Mouse (Mus musculus) heart, adult 2 months (tissue): ENCODE measurements at regions not wholly inside any gene's neighbourhood (a gene's known extent, or its start where the extent isn't known, plus 50 kb on each side); places are given as distances from the start of the nearest gene placed in this dataset.

Source experiments
- DNase-seq, 2 experiments: peaks; one replicate each; pipeline ENCODE4 v3.0.0; 2021
- H3K27ac ChIP-seq: fragments of 200-600 bp; 2 replicates; pipeline ENCODE4 v1.8.1; 2022
- H3K27me3 ChIP-seq: fragments of 200-500 bp; 2 replicates; pipeline ENCODE4 v1.6.1; 2012; ENCODE audit warnings: mild to moderate bottlenecking, low read length, inconsistent platforms, mixed read lengths; ENCODE audit not compliant: control insufficient read depth, insufficient read depth
- H3K36me3 ChIP-seq: fragments of 200-500 bp; 2 replicates; pipeline ENCODE4 v1.6.1; 2012; ENCODE audit warnings: low read length, inconsistent platforms; ENCODE audit not compliant: control insufficient read depth, insufficient read depth
- H3K4me1 ChIP-seq: fragments of 200-500 bp; 2 replicates; pipeline ENCODE4 v1.6.1; 2011; ENCODE audit warnings: low read length; ENCODE audit not compliant: control insufficient read depth, insufficient read depth
- H3K4me3 ChIP-seq: fragments of 200-600 bp; 2 replicates; pipeline ENCODE4 v1.8.1; 2022
- H3K79me2 ChIP-seq: fragments of 200-500 bp; replicated peaks from 2 replicates; pipeline ENCODE4 v1.6.1; 2012; ENCODE audit warnings: mild to moderate bottlenecking, inconsistent platforms, low read length, moderate library complexity, mixed read lengths; ENCODE audit not compliant: control insufficient read depth, insufficient read depth
- H3K9ac ChIP-seq: fragments of 200-500 bp; 2 replicates; pipeline ENCODE4 v1.6.1; 2012; ENCODE audit warnings: low read depth, mild to moderate bottlenecking, control low read depth, inconsistent platforms, low read length, mixed read lengths
- CTCF ChIP-seq: fragments of 200-600 bp; IDR thresholded peaks from 2 replicates; pipeline ENCODE4 v1.8.1; 2022; ENCODE audit warnings: antibody characterized with exemption, mild to moderate bottlenecking, moderate library complexity
- EP300 ChIP-seq: fragments of 200-500 bp; IDR thresholded peaks from 2 replicates; pipeline ENCODE4 v1.6.1; 2011; ENCODE audit warnings: low read depth, low read length, control low read depth; ENCODE audit not compliant: insufficient read depth
- POLR2A ChIP-seq: fragments of 200-500 bp; IDR thresholded peaks from 2 replicates; pipeline ENCODE4 v1.6.1; 2011; ENCODE audit warnings: mild to moderate bottlenecking, low read depth, low read length, control low read depth; ENCODE audit not compliant: insufficient read depth
- WGBS: fragments of 180-500 bp; shearing (Covaris S2); methylation state at CpG from one replicate; pipeline ENCODE4 v1.1.7; 2018; 5-methylcytosine and 5-hydroxymethylcytosine counted together
- intact Hi-C: fragments of 180-260 bp; cut with DNase I; formaldehyde crosslinking; loops from one replicate; pipeline ENCODE4 v1.15.1; 2025

DNA sequence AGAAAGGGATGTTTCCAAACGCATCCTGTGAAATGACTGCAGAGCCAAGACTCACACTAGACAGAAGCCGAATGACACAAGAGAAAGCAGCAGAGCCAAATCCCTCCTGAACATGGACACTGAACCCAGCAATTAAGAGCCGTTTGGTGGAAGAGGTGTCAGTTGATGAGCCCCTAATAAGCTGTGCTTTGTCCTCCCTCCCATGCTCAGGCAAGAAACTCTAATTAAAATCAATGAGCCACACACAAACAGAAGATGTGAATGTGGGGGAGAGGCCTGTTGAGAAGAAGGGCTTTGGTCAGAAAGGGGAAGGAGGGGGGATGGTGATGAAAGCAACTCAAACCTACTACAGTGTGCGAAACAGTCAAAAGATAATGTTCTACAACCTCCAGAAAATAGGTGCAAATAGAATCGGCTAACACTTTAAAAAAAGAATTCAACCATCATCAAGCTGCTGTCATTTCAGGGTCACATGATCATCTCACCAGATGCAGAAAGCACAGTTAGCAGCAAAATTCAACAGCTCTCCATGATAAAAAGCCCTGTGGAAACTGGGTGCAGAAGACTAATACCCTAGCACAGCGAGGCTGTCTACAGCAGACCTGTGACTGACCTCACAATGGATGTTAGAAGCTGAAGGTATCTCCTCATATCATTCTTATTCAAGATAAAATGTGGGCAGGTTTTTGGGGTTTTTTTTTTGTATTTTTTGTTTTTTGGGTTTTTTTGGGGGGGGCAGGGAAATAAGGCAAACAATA is 153.2 kb upstream of the Gm15217 start:
- Histone ChIP-seq H3K27me3 (no peaks in the 10 kb centered on the region), H3K4me1 (no peaks in the 10 kb centered on the region), H3K27ac (no peak overlapping the region), H3K9ac (no peak overlapping the region), H3K4me3 (no peak overlapping the region), H3K79me2 (no peaks in the 10 kb centered on the region), H3K36me3 (no peaks in the 10 kb centered on the region)
- 63% methylated on average over 6 of the region's 6 CpGs for WGBS
- no peak for TF ChIP-seq POLR2A
- no peak for TF ChIP-seq CTCF
- no peak for TF ChIP-seq EP300
- DNase-seq: no peak
- intact Hi-C loops: no loop called here

DNA sequence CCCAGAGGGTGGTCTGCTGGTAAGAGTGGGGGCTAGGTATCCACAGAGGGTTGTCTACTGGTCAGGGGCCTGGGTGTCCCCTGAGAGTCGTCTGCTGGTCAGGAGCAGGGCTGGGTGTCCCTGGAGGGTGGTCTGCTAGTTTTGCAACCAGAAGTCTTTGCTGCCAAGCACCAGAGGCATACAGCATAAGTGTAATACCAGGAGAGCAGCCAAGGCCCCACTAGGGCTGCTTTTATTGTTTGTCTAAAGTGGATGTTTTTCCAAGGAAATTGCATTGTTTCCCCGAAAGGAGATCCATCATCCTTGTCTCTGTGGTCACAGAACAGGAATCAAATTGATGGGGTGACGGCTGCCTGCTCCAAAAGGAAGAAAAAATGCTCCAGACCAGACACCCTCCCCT is 145.2 kb upstream of the Gm15217 start:
- TF ChIP-seq POLR2A (no peak), CTCF (no peak), EP300 (no peak)

DNA sequence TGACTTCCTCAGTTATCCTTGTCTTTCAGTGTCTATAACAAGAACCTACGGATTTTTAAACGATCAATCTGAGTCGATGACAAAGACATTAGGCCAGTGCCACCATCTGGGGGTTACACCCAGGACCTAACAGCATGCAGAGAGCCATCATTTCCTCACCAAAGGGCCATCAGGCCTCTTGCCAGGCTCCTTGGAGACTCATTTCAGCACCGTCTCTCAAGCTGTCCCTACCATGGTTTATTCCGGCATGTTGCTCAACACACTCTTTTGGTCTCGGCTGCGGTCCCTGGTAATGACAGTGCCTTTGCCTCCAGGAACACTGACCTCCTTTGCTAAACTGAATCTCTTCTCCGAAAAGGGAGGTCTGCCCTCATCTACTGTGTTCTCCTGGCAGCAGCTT is 144.4 kb upstream of the Gm15217 start:
- H3K36me3 ChIP-seq: no peaks in the 10 kb centered on the region
- H3K4me1 ChIP-seq: no peaks in the 10 kb centered on the region
- H3K27ac ChIP-seq: no peak overlapping the region
- TF ChIP-seq EP300 (no peak), POLR2A (no peak), CTCF (no peak)
- intact Hi-C loops: no loop called here
- 82% methylated on average over 8 of the region's 8 CpGs for WGBS
- no peaks in the 10 kb centered on the region for H3K79me2 ChIP-seq
- H3K9ac ChIP-seq: no peak overlapping the region
- H3K4me3 ChIP-seq: no peak overlapping the region
- H3K27me3 ChIP-seq: no peaks in the 10 kb centered on the region
- peak; percentile 20 to 26 for DNase-seq

More for the DNA sequence above, 145.2 kb upstream of the Gm15217 start:
- Histone ChIP-seq H3K9ac (no peak overlapping the region), H3K4me1 (no peaks in the 10 kb centered on the region), H3K27ac (no peak overlapping the region), H3K4me3 (no peak overlapping the region), H3K27me3 (no peaks in the 10 kb centered on the region), H3K79me2 (no peaks in the 10 kb centered on the region), H3K36me3 (no peaks in the 10 kb centered on the region)
- intact Hi-C loops: no loop called here
- 39% methylated on average over 3 of the region's 3 CpGs for WGBS
- no peak for DNase-seq

DNA sequence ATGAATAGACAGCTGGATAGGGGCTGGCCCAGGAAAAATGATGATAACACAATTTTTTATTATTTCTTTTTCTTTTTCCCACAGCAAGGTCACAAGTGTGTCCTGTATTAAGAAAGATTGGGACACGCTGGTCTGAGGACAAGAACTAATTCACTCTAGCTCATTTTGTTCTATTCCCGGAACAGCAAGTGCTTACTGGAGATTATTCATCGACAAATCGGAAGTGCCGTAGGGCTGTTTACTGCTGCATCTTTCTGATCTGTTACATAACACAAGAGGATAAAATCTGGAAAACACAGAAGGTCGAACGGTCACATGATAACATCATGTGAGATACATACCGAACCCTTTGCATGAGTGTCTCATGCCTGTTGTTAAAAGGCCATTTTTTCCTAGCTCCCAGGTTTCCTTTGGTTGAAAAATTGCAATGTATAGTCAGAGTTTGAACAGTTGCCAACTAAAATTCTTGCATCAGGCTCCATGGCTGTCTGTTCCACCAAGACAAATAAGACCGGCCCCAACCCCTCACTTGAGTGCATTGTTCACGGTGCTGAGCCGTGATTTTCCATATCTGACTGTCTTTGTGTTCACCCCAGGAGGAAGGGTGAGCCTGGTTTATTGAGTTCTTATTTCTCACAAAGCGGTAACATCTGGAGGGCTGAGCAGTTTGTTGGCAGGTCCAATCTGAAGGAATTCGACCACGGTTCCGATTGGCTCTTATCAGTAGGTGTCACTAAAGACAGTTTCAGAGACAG is 139.0 kb upstream of the Gm15217 start:
- H3K79me2 ChIP-seq: no peaks in the 10 kb centered on the region
- H3K36me3 ChIP-seq: no peaks in the 10 kb centered on the region
- TF ChIP-seq EP300 (0 out of 2 replicates have a peak, but pooled peaks have one; percentile 26), CTCF (peak; percentile 36), POLR2A (no peak)
- DNase-seq: peak; percentile 18 to 19
- H3K27ac ChIP-seq: no peak overlapping the region
- no peak overlapping the region for H3K4me3 ChIP-seq
- 41% methylated on average over 15 of the region's 15 CpGs for WGBS
- intact Hi-C loops: loop anchor here (5.0 kb wide), 2 partner anchors 62 to 147 kb away; no protein-coding TSS in a partner anchor
- peaks cover 4% of the 10 kb centered on the region for H3K4me1 ChIP-seq
- H3K27me3 ChIP-seq: no peaks in the 10 kb centered on the region
- H3K9ac ChIP-seq: no peak overlapping the region

DNA sequence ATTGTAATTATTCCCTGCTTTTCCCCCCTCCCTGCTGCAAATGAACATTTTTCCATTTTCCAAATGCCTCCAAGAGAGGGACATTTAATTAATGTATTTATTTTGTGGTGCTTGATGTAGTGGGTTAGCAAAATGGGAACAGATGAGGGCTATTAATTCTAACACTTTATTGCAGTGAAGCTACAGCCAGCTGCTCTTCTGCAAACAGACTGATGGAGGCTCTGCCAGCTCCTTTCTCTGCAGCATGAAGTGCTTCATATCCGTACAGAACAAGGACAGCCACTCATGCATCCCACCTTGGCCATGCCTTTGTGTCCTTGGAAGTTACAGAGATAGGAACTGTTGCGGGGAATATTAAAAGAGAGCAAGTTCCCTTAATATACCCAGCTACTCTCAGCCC is 138.3 kb upstream of the Gm15217 start:
- no peaks in the 10 kb centered on the region for H3K36me3 ChIP-seq
- intact Hi-C loops: loop anchor here (5.0 kb wide), 2 partner anchors 61 to 146 kb away; no protein-coding TSS in a partner anchor

More for the DNA sequence above, 138.3 kb upstream of the Gm15217 start:
- H3K4me1 ChIP-seq: peaks cover 4% of the 10 kb centered on the region
- TF ChIP-seq POLR2A: no peak
- TF ChIP-seq CTCF: no peak
- no peak for TF ChIP-seq EP300
- 65% methylated on average over 2 of the region's 2 CpGs for WGBS
- no peak overlapping the region for H3K9ac ChIP-seq
- no peak for DNase-seq
- H3K4me3 ChIP-seq: no peak overlapping the region
- no peaks in the 10 kb centered on the region for H3K27me3 ChIP-seq
- no peak overlapping the region for H3K27ac ChIP-seq
- no peaks in the 10 kb centered on the region for H3K79me2 ChIP-seq
